Mouse (Mus musculus) MN1 (cell line): ENCODE results near the gene Fam168b.

ENCODE experiments used
- DNase-seq: peaks from one replicate; pipeline ENCODE4 v3.0.0-alpha.2; 2016; ENCODE audit warnings: low spot score

Gene Fam168b

DNA sequence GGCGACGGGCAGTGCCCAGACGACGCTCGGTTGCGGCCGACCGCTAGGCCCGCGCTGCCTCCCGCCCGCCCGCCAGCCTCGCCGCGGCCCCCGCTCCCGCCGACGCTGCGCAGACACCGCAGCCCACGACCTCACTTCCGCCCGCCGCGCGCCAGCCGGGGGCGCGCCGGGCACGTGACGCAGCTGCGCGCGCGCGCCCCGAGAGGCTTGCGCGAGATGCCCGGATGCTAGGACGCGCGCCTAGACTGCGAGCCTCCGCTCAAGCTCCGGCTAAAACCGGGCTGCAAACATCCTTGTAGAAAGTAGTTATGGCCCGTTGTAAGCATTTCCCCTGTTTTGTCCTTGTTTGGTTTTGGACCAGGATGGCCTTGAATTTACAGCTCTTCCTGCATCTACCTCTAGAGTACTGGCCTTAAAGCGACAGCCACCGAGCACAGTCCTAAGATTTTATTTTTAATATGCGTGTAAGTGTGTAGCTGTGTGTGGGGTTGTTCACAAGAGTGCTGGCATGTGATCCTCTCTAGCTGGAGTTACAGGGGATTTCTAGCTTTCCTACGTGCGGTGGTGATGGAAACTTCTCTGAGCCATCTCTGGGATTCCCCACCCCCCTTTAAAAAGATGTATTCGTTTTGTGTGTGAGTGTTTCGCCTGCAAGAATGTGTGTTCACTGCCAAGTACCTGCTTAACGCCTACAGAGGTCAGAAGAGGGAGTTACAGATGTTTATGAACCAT is at the start of gene Fam168b:
Fam168b (minus strand) TSS at position 179 of the 732 bp plus-strand sequence.
- DNase-seq = peak; percentile 97

DNA sequence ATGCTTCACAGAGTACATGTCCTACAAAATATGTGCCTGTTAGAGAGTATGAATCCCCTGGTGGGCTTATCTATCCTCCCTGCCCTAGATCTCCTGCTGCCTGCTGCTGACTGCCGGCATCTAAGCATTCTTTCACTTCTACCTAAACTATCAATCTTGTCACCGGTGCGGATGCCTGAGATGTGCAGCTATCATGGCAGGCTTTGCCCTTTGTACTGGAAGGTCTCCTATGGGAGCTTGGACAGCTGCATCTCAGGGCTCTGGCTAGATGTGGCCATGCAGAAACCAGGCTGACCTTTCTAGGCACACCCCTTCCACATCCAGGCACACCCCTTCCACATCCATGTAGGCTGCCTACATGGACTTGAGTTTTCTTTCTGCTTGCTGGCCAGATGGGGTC is 49.6 kb upstream of the Fam168b start:
- no peak for DNase-seq

DNA sequence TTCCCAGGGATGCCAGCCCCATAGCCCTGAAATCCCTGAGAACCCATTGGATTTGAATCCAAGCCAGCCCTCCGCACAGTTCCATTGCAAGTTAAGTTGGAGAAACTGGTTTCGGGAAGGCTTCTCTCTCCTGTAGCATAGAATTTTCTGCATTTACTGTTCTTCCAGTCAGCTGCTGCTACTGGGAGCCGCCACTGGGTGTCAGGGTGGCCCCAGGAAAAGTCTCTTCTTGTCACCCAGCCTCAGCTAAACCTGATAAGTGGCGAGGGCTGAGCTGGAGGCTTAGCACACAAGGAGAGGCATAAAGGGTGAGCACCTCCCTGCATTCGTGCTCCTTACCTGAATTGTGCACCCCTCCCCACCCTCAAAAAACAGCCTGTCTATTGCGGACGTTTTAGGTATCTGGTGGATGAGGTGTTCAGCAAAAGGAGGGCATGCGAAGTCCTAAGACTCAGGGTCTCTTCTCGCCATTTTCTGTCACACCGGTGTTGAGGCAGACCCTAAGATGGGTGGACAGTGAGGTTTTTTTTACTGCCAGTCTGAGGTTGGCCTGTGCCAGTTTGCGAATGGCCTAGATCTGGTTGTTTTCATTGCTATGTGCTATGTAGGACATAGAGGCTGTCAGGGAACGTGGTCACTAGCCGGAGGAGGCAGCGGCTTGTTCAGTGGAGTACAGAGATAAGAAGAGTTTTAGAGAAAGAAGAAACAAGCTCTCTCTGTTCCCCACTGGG is 48.9 kb upstream of the Fam168b start:
- peak; percentile 35 for DNase-seq

DNA sequence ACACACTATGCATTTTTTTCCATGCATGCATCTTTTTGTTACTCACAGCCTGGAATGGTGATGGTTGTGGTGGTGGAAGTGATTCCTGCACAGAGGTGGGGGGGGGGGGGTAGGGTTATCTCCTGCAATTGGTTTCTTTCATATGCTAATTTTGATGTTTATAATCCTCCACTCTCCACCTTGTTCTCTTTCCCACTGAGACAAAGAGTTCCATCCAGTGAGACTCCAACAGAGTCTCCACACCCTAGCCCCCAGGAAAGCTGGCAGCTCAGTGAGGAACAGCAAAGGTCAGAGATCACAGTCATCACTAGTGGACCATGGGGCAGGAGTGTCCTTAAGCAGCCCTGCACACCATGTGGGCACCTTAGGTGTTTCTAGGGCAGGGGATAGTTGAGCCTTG is 40.9 kb upstream of the Fam168b start:
- no peak for DNase-seq

DNA sequence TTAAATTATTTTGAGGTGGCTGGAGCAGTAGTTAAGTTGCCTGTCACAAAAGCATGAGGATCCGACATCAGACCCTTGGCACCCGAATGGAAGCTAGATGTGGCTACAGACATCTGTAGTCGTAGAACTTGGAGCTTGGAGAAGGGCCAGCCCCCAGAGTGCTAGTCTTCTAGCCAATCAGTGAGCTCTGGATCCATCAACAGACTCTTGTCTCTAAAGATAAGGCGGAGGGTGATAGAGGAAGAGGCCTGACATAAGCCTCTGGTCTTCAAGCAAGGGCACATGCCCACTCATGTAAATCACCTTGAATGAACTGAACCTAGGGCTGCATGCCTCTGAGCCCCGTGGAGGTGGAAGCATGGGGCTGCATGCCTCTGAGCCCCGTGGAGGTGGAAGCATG is 36.7 kb upstream of the Fam168b start:
- no peak for DNase-seq

DNA sequence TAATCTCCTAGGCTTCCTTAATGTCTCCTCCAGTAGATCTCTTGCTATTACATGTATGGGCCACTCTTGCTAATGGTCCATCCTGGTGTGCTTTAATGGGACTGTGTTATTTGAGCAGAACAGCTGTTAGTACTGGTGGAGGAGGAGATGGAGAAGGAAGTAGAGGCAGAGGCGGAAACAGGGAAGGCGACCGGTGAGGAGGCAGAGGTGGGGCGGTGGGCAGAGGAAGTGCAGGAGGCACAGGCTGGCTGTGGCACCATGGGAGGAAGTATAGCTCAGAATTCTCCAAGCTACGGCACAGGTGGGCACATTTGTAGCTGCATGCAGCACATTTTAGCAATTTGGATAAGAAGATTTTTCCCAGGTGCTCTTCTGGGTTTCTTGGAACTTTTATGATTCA is 30.7 kb upstream of the Fam168b start:
- DNase-seq = no peak

DNA sequence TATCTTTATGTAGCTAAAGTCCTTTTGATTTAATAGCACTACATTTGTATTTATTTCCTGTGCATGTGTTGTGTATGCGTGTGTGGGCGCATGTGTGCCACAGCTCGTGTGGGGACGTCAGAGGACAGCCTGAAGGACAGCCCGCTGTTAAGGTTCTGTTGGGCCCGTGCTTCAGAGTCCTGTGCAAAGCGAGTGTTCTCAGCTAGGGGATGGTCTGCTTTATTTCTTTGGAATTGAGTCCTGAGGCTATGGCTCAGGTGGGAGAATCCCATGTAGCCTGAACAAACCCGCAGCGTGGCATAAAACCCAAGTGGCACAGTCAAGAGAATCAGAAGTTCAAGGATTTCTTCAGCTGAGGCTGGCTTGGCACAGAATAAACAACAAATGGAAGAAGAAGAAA is 28.3 kb upstream of the Fam168b start:
- no peak for DNase-seq

DNA sequence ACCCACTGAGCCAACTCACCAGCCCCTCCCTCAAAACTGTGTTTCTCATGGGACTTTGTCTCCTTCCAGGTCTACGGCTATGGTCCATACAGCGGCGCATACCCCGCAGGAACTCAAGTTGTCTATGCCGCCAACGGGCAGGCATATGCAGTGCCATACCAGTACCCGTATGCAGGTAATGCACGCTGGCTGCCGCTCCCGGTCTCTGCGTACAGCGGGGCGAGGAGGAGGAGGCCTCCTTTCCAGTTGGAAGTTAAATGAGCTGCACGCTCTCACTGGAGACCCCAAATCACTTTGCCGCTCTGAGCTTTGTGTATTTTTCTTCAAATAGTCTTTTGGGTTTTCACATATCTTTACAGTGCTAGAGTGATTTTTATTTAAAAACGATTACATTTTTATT is 26.4 kb upstream of the Fam168b start:
- DNase-seq = no peak

DNA sequence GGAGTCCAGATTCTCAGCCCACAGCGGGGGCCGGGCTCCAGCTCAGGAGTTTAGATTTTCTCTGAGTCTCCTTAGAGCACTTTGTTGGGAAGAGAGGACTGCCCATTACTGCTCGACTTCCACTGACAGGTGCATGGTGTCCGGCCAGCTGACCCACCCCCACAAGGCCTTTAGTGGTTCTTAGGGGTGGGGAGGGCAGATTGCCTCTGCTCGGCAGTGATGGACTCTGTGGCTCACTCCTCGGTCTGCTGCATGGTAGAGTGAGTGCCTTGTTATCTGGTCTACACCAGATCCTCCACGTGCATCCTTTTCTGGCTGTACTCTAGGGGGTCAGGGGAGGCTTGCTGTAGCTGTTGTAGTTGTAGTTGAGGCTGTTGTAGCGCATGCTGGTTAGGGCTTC is 25.5 kb upstream of the Fam168b start:
- no peak for DNase-seq

DNA sequence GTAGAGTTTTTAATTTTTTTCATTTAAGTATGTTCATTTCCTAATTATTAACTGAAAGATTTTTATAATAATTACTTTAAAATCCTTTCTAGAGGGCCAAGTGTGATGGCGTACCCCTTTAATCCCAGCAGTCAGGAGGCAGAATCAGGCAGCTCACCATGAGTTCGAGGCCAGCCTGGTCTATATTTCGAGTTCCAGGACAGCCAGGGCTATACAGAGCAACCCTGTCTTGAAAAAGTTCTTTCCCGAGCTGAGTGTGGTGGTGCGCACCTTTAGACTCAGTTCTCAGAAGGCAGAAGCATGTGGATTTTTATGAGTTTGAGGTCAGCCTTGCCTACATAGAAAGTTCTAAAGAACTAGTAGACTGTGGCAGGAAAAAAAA is 24.7 kb upstream of the Fam168b start:
- DNase-seq = no peak

DNA sequence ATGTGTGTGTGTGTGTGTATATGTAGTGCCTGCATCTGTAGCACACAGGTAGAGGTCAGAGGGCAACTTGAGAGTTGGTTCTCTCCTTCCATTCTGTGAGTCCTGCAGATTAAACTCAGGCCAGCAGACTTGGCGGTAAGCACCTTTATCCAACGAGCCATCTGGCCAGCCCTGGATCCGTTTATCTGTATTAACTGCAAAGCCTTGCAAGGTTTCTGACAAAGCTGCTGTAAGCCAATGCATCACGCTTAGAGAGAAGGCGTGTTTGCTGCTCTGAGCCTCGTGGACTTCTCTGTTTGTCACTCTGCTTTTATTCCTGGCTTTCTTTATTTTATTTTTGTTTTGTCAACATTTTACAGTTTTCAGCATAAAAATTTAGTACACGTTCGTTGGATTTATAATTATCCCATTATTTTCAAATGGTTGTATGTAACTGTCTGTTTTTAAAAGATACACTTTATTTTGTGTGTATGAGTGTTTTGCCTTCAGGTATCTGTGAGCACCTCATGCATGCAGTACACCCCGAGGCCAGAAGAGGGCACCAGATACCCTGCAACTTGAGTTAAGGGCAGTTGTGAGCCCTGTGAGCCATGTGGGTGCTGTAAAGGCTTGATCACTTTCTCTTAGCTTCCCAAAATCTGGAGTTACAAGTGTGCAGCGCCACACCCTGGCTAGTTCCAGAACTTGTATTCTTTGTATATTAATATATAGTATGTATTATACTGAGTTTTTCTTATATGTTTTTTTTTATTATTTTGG is 24.1 kb upstream of the Fam168b start:
- DNase-seq = peak; percentile 78

DNA sequence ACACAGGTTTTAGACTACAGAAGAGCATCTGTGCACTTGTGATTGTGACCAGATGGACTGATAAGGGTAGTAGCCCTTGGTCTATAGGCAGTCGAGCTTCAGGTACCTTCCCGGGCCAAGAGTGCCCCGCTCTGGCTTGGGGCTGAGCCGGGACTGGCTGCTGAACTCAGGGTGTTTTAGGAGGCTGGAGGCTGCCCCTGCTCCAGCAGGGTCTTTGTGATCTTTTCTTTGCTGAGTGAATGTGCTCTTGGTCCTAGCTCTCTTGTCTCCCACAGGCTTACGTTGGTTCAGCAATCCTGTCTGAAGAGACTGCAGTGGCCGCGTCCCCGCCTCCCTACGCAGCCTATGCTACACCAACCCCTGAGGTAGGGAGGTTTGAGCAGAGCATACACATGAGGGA is 23.0 kb upstream of the Fam168b start:
- DNase-seq = no peak

DNA sequence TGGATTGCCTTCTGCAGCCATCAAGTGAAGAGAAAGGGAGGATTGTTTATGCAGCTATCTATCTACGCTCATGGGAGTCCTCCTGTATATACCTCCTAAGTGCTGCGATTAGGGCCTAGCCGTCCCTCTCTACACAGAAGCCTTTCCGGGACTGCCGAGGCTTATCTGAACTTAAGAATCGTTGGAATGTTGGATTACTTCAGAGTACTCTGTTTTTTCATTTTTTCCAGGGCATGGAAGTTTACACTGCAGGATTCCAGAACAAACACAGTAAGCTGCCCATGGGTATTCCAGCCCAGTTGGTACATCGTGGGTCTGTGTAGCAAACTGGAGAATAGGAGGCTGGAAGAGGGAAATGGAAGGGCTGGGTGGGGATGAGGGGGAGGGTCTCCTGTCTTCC is 21.4 kb upstream of the Fam168b start:
- DNase-seq = no peak

DNA sequence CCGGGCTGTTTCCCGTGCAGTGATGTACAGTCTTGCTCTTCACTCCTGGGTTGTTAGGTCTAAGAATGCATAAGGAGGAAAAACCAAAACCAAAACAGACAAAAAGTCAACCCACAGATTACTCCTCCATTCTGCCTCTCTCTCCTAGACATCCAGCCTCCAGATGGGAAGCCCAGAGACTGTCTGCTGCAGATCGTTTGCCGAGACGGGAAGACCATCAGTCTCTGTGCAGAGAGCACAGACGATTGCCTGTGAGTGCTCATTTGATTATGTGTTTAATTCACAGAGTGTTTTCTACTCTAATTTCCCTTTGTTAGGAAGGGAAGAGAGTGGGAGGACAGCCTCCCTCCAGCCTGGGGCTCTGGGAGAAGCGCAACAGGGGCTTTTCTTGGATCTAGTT is 20.5 kb upstream of the Fam168b start:
- no peak for DNase-seq

DNA sequence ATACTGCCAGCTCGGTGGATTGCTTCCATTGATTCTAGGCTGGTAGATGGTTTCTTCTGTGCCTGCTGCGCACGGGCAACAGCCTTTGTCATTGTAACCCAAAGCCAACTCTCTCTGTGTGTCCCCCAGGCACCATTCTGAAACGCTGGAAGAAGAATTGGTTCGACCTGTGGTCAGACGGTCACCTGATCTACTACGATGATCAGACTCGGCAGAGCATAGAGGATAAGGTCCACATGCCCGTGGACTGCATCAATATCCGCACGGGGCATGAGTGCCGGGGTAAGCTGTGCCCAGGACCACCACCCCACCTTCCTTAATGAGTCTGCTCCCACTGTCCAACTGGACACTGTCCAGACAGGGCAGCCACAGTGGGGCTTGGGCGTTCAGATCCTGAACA is 20.0 kb upstream of the Fam168b start:
- no peak for DNase-seq

DNA sequence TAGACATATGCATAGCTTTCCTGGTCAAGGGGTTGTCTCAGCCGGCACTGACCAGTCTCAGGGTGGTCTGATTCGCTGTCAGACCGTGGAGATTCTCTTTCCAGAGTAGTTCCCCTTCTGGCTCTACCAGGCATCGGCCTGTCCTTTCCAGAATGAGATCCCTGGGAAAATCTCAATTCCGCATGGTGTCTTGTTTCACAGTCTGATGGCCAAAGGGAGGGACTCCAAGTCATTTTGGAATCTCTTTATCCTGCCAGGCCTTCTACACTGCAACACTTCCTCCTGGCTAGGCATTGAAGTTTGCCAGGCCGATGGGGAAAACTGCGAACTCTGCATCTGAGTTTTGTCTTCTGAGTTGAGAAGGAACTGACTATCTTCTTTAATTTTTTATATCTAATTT is 17.3 kb upstream of the Fam168b start:
- no peak for DNase-seq

DNA sequence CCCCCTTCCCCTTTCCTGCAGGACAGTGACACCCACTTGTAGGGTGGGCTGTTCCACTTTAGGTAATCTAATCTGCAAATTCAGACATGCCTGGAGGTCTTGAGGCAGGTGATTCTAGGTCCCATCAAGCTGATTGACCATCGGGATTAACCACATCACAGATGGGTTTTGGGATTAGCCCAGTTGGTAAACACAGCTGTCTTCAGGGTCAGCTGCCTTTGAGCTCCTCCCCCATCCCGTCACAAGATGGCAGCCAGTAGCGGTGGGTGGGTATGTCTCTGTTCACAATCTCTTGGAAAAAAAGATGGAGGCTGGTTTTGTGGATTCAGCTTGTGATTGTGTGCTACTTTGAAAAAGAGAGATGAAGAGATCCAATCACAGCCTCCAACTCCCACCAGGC is 16.9 kb upstream of the Fam168b start:
- DNase-seq = no peak

DNA sequence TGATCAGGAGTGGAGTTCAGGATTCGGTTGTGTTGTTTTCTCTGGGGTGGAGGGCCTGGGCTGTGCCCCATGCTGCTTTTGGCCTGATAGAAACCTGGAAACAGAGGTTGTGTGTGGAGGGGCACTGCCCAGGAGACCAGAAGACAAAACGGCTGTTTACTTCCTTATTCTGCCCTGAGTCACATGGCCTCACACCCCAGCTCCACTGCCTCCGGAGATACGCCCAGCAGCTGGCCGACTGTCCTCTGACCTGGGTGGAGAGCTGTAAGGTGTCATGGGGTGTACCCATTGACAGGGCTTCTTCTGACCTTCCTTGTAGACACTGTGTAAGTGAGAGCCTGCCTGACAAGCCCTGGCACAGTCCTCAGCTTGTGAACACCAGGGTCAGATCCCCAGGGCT is 15.8 kb upstream of the Fam168b start:
- DNase-seq = no peak

DNA sequence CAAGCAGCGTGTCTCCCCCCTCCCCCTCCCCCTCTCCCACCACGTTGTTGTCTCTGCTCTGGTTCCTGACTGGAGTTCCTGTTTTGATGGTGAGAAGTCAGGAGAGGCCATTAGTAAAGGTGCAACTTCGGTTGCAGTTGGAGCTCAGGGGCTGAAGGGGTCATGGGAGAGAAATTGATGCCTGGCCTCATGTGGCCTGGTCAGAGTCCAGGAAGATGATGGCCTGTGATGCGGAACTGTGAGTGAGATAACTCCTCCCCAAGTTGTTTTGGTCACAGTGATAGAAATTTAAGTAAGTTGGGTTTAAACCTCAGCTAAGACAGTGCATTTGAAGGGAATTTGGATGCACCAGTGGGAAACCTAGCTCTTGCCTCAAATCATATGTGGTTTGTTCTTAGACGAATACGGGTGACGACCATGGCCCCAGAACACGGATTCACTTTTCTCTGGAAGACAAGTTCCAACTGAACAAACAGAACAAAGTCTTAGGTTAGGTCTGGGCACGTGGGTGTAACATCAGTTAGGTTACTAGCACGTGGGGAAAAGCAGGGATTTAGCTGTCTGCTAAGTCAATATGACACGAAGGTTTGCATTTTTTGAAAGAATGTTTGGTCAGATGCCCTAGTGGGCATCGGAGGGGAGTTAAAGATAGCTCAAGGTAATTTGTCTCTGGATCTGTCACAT is 12.3 kb upstream of the Fam168b start:
- no peak for DNase-seq

DNA sequence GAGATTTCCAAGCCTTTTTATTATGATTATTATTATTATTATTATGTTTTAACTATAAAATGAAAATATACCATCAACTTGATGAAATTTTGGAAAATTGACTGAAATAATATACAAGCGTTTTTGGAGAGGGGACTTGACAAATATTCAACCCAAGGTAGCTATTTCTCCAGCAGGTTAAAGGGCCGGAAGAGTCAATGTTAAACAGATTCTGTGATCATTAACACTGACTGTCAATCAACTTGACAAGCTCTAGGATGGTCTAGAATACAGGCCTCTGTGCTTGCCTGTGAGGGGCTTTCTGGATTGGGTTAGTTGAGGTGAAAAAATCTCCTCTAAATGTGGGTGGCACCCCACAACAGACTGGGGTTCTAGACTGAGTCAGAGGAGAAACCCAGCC is 10.9 kb upstream of the Fam168b start:
- no peak for DNase-seq

DNA sequence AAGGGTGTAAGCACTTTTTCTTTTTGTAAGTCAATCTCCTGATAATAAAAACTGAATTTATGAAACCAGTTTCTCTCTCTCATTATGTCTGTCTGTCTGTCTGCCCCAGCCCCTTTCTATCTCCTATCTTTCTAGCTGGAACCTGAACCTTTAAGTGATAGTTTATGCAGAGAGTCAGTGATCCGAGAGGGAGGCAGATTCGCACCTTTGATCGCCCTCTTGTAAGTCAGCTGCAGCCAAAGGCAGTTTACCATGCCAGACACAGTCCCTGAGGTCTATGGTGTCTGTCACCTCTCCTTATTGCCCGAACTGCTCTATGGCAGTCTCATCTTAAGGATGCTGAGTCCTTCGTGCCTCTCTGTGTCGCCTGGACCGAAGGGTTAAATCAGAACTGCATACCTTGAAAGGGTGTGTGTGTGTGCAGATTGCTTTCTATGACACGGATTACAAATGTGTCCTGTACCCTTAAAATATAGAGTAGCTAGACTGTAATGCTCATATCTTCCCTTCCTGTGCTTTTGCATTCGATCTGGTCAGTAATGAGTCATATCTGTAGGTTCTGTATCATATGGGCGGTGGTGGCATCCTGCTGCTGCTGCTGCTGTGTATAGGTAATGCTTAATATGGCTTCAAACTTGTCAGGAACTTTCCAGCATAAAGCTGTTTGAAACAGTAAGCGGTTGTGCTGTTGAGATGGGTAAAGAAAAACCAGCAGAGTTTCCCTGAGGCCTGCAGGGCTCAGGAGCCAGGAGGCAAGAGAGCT is 9.4 kb upstream of the Fam168b start:
- DNase-seq = no peak

DNA sequence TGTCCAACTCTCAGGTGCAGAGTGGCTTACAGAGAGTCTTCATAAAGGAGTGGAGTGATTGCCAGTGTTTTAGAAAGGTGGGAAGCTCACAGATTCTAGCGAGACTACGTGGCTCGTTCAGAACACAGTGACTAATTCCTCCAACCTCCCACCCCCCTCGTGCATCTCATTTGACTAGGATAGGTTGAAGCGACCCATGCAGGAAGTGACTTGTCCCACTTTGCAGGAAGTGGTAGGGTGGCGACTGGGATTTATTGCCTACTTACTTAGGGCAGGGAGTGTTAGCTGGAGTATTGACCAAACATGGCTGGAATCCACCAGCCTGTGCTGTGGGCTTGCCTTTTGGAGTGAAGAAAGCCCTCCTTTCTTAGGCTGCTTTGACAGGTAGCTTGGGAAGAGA is 8.7 kb upstream of the Fam168b start:
- peak; percentile 36 for DNase-seq
